Mouse (Mus musculus) erythroblast, embryonic 14.5 days (primary cell): ENCODE data around the gene Hip1r.

Experiments used
- GATA1 ChIP-seq: IDR thresholded peaks from 2 replicates; pipeline ENCODE4 v1.6.1; 2012; ENCODE audit warnings: low read length, inconsistent platforms, mixed read lengths
- TAL1 ChIP-seq: IDR thresholded peaks from 3 replicates; pipeline ENCODE4 v1.6.1; 2012; ENCODE audit warnings: low read length, inconsistent platforms, mixed read lengths

DNA sequence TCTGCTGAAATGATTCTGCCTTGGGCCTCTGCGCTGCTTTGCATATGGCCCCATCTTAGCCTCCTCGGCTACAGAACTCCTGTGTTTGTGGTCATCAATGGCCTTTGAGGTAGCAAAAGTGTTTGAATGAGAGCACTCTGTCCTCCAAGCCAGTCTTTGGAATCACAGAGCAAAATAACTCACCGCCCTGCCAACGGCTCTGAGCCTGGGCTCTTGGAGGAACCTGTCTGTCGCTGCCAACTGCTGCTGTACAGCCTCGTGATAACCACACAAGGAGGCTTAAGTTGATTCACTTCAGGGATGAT is 7.8 kb downstream of the Hip1r start:
- TF ChIP-seq TAL1 (no peak), GATA1 (no peak)
